Mouse (Mus musculus) right cerebral cortex, postnatal 36 days (tissue): ENCODE data around the gene Kit.

Source experiments
- DNase-seq, 2 experiments: peaks; one replicate each; pipeline ENCODE4 v3.0.0; 2022; ENCODE audit warnings: low spot score in 2 of 2, mixed read lengths in 1 of 2

The Kit gene

DNA sequence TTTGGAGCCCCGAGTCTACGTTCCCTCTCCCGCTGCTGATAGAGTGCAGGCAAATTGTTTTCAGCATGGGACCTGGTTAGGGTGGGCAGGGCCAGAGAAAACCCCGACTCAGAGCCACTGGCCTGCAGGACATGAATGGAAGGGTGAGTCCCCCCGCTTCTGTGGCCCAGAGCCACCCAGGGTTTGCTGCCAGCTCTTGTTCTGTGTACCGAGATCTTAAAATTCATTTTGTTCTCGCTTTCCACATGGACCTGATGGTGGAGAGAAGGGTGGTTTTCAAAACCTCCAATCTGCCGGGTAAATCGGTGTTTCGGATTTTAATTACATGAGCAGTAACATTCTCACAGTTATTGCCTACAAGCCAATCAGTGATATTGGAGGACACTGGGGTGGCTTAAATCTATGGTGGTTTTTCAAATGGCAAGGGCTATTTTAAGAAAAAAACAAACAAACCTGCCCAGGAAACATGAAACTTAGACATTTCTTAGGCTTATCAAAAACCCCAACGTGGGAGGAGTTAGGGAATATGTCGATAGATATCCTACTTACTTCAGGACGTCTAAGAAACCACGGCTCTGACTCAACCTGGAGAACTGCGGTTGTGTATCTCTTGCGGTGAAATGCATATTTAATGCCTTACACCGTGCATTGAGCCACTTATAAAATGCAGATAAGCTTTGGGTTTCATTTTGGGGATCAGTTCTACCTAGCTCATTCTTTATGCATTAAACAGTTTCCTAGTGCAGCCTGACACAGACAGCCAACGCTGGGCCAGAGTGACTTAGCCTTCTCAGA, 58.3 kb downstream of the Kit start:
- no peak for DNase-seq

GRCm38 (mm10) chr5:75635385-75635784, 60.7 kb downstream of the Kit start:
- DNase-seq = peak; percentile 26 to 43

DNA sequence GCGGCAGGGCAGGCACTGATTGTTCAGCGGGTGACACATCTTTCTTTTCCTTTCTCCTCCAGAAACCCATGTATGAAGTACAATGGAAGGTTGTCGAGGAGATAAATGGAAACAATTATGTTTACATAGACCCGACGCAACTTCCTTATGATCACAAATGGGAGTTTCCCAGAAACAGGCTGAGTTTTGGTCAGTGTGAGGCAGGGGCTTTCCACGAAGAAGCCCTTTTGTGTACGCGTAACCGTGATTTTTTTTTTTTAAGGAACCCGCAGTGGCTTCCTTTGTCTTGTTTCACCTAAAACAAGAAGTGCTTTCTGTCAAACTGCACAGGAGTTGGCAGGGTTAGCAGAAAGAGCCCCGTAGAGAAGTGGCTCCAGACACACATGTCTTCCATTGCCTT, 65.9 kb downstream of the Kit start:
- DNase-seq = no peak

DNA sequence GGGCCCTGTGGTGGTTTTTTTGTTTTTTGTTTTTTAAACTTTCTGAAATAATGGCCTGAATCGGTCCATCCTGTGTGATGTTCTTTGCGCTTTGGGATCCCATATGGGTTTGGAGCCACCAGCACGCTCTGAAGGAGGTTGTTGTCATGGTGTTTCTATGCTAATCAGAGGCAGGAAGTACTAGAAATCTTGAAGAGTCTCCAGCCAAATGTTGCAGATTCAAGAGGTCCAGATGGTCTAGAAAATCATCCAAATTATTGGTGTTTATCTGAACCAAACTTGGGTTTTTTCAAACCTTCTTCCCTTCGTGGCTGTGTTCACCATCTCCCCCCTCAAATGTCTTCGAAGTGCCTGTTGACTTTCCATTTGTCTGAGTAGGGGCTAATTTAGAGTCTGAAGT, 72.3 kb downstream of the Kit start:
- DNase-seq = no peak

- DNase-seq = no peak
Measured at GRCm38 (mm10) chr5:75650566-75650965, 75.8 kb downstream of the Kit start.

DNA sequence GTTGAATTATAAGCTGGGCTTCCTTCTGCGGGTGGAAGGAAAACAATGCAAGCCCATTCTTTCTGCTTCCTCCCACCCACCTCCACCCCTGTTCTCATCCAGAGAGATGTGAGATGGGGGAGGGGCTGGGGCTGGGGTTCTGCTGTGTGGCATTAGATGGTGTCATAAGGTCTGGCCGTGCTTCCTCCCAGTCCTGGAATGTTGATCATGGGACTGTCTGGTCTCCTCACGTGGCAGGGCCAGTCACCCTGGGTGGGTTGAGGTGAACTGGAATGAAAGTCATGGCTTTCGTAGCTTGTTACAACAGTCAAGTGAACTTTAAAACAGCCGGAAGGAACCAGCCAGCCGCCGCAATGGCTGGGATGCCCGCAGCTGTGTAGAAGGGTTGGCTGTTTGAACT, 78.7 kb downstream of the Kit start:
- no peak for DNase-seq

DNA sequence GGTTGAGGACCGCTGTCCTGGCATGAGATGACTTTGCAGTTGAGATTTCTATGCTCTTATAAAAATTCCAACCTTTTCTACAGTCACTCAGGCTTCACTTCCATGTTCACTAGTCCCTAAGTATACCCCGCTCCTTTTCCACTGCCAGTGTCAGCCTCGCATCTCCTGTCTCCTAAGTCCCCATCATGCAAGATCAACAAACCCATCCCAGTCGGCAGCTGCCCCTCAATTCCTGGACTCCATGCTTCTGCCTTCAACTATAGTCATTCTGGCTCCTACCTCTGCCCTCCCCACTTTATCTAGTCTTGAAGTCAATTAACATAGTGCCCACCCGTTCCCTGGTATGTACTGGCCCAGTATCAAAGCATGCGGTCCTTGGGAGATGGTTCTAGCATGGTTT, 83.9 kb downstream of the Kit start:
- no peak for DNase-seq

GRCm38 (mm10) chr5:75660342-75660741, 85.6 kb downstream of the Kit start:
- no peak for DNase-seq

DNA sequence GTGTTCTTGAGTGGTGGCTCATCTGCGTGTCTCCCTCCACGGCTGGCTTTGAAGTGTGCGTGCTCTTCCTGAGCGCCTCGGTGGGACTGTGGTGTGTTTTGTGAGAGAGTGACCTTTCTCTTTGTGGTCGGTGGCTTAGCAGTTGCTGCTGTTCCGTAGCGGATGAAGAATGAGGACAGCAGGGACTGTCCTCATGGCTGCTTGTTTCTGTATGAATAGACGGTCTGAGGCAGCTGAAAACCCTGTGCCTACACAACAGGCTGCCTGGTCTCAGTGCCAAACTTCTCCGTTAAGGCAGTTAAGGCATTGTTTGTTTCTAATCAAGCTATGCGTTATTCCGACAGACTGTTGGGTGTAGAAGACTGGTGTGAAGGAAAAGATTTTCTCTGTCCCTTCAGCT, 87.8 kb downstream of the Kit start:
- no peak for DNase-seq

- DNase-seq = no peak
Measured at GRCm38 (mm10) chr5:75663768-75664167, 89.1 kb downstream of the Kit start.

GRCm38 (mm10) chr5:75667083-75667482, 92.4 kb downstream of the Kit start:
- DNase-seq = no peak

DNA sequence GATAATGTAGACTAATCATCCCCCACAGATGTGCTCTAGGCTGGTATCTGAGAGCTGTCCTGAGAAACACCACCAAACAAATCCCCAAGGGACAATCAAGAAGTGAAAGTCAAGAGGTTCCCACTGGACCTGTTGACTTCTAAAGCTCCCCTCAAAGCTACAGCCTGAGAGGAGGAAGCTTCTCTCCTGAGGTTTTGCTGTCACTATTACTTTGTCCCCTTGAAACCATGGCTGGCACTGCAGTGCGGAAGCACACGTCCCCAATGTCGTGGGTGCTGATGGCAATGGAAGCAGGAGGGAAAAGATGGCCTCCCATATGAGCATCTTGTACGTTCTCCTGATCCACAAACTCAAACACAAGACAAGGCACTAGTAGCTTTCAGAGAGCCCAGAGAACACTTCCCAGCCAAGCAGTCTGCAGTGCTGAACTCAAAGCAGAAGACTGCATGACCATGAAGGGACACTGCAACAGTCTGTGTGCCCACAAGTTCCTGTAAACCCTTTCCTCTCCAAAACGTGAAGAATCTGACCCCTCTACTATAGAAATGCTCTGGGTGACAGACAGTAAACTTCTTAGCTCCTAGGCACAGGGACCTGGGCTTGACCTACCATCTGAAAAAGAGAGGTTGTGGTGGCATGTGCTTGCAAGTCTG, 96.5 kb downstream of the Kit start:
- DNase-seq = no peak

GRCm38 (mm10) chr5:75676024-75676423, 101.3 kb downstream of the Kit start:
- no peak for DNase-seq

DNA sequence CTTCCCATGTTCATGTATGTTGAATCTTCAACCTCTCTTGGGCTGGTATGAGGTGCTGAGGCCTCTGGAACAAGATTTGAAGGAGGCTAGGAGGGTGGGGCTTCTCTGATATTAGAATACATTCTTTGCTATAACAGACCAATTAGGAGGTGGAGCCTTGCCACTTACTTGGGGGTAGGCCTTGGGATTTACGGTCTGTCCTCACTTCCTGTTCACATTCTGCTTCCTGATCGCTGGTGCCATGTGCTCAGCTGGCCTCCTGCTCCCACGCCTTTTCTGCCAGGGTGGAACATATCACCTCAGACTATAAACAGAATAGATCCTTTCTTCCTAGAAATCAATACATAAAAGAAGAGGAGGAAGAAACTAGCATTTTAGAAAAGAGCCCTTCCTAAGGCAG, 105.2 kb downstream of the Kit start:
- no peak for DNase-seq

DNA sequence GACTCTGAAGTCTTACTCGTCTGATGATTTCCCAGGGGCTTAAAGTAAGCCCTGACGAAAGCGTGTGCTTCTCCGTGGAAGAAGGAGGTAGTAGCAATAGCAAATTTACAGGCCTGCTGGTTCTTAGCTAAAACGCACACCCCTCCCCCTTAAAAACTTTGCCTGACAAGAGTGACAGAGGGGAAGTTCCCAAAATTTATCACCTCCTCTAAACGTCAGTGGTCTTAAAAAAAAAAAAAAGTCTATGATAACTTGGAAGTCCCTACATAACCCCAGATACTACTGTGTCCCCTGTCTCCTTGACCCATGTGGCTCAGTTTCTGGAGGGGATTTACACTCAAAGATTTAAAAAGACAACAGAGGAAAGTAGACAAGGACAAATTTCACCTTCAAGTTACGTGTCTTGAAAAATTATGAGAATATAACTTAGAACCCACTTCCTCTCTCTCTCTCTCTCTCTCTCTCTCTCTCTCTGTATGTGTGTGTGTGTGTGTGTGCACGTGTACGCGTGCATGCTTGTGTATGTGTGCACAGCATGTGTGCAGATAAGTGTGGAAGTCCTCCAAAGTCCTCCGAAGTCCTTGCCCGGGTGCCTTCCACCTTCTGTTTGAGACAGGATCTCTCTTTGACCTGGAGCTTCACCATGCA, 120.6 kb downstream of the Kit start:
- DNase-seq = no peak

GRCm38 (mm10) chr5:75696960-75697359, 122.2 kb downstream of the Kit start:
- DNase-seq = no peak

GRCm38 (mm10) chr5:75698556-75698955, 123.8 kb downstream of the Kit start:
- no peak for DNase-seq

DNA sequence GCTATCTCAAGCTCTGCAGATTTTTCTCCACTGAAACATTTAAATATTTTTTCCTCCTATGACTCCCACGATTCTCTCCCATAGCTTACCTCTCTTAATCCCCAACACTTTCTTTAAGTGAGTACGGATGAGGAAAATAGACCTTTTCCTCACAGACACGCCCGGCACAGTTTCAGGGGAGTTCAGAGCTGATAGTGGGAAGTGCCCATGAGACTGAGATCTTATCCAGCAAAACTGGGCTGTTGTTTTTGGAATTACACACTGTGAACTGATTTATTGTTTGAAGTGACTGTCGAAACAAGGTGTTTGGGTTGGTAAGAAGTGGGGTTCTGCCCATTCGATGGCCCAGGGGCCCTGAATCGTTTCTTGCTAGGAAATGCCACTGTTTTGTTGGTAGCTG, 124.4 kb downstream of the Kit start:
- no peak for DNase-seq

- DNase-seq = no peak
Measured at GRCm38 (mm10) chr5:75699516-75699915, 124.8 kb downstream of the Kit start.

GRCm38 (mm10) chr5:75701662-75702061, 126.9 kb downstream of the Kit start:
- no peak for DNase-seq

GRCm38 (mm10) chr5:75702080-75702479, 127.4 kb downstream of the Kit start:
- DNase-seq = no peak

DNA sequence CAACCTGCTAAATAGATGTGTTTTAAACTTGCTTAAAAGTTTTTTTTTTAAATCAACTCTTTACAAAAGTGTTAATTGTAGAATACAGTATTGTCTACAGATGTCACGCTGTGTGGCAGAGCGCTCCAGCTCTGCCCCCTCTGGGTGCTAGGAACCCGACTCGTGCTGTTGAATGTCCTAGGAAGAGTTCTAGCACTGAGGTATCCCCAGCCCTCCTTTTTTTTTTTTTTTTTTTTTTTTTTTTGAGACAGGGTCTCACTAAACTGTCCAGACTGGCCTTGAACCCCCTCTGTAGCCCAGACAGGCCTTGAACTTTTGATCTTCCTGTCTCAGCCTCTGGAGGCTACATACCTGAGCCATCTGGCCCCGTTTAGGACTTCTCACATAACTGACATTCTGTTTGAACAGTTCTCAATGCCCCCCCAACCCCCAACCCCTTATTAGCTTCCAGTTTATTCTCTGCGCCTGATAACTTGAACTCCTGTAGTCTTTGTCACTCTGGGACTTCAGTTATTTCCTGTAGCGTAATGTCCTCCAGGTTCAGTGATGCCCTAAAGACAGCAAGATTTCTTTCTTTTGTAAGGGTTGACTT, 130.0 kb downstream of the Kit start:
- no peak for DNase-seq

- no peak for DNase-seq
Measured at GRCm38 (mm10) chr5:75705421-75705820, 130.7 kb downstream of the Kit start.
